Mouse (Mus musculus): ENCODE results near the gene Ren1.

DNA sequence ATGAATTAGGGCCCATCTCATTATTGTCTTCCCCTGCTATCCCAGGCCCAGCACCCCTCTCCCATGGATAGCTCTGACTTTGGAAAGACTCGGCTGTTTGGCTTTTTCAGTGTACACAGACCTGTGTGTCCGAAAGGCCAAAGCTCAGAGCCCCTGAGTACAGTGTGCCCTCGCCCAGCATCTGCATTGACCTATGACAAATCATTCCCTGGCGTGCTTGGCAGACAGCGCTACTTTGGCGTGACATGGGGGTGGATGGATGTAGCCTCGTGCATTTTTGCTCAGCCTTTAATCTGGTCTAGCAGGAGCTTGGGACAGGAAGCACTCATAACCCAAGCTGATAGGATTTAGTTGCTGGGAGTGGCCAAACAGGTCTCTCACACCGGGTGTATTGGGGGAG, 21.8 kb downstream of the Ren1 start:
- no peak for TF ChIP-seq GATA1 (IDR thresholded peaks at IDR 0.05; ENCODE audit: borderline replicate concordance, low read length)
- TF ChIP-seq CTCF (IDR thresholded peaks at IDR 0.05; ENCODE audit: low read depth, low read length): no peak
- TF ChIP-seq TAL1 (conservative IDR thresholded peaks at IDR 0.05; ENCODE audit: low read depth, low read length): no peak
- TF ChIP-seq POLR2AphosphoS5 (IDR thresholded peaks at IDR 0.05; ENCODE audit: insufficient replicate concordance, low read depth, low read length): no peak
